Mouse (Mus musculus) colon, adult 2 months (tissue): ENCODE data around the gene Ankrd34c. TPM values are rescaled to one million over a fixed set of nuclear protein-coding genes. Genes with fewer than 3 reads are reported as not detected.

Experiments
- polyA plus RNA-seq: library from polyadenylated mRNA; depleted of rRNA; stranded (reverse); fragments of >200 nt; gene quantifications from 2 replicates; pipeline ENCODE4 v1.2.3, GENCODE M21; 2012; rRNA removed

Gene Ankrd34c
- not detected in 2 replicates for polyA plus RNA-seq

DNA sequence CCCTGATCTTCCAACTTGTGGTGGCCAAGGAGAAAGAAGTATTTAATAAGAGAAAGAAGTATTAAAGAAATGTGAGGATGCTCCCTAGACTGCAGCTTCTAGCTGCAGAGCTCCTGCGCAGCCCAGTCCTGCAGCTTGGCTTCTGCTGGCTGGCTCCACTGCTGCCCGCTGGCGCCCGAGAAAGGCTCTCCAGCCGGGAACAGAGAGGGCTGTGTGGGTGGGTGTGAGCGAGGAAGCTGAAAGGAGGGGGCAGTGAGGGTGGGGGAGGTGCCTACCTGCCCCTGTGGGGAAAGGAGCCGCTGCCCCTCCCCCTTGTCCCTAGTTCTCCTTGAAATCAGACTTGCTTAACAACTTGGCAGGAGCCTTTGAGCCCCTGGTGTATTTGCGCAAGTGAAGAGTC is at the start of gene Ankrd34c:
Gene Ankrd34c, minus strand, starts transcription at position 181 of the 400 bp plus-strand sequence.

DNA sequence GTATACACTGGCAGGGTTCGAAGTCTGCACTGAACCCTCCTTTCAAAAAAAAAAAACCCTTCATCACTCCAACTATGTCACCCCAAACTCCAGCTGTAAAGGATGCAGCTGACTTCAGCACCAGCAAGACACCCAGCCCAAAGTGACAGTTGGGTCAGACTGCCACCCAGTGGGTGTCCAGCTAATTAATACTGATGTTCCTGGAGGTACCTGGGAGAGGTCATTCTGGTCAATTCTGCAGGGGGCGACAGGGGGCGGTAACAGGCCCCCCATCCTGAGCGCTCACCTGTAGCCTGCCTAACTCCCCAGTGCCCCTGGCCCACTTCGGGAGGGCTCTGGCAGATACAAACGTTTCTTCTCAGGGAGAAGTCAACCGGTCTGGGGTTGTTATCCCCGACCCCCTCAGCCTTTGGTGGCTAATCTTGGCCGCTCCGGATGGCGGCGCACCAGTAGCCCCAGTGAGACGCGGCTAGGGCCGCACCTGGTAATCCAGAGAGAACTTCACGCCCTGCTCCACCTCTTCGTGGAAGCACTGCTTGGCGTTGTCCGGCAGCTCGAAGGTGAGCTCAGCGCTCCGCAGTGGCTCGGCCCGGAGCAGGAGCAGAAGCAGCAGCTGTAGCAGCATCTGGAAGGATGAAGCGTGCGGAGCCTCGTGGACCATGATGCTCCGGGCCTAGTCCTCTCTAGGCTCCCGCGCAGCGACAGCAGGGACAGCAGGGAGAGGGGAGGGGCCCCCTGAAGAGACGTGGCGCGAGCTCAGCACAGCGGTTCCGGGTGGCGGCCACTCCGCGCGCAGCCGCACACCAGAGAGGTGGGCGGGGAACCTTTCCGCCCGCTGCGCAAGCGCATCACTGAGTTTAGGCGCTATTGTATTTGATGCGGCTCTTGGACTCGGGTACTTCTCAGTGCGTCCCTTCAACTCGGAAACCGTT is 33.7 kb downstream of the Ankrd34c start, which contains the start of gene Tmed3:
Gene Tmed3, minus strand, starts transcription at position 804 of the 932 bp plus-strand sequence.

Other genes with a start within 250 kb of the Ankrd34c start
- 0.12 TPM in 1 of 2 replicates, not detected in the other for gene Minar1, start 115.3 kb downstream of the Ankrd34c start, polyA plus RNA-seq
- gene Tmed3, start 33.4 kb downstream of the Ankrd34c start, polyA plus RNA-seq: 147 and 165 TPM in 2 replicates
- 0.03 TPM in 1 of 2 replicates, not detected in the other for gene Rasgrf1, start 171.4 kb upstream of the Ankrd34c start, polyA plus RNA-seq